Mouse (Mus musculus) cortical plate, adult 2 months (tissue): Measurements from ENCODE around the gene Tmem129.

Experiments used
- CTCF ChIP-seq: fragments of 200-500 bp; IDR thresholded peaks from 2 replicates; pipeline ENCODE4 v1.5.1; 2011; ENCODE audit warnings: mild to moderate bottlenecking, control low read depth, low read length; ENCODE audit not compliant: insufficient read depth; ENCODE audit errors: extremely low read depth
- POLR2A ChIP-seq: fragments of 200-500 bp; IDR thresholded peaks from 2 replicates; pipeline ENCODE4 v1.6.1; 2011; ENCODE audit warnings: mild to moderate bottlenecking, low read length, control low read depth; ENCODE audit not compliant: insufficient read depth; ENCODE audit errors: extremely low read depth

GRCm38 (mm10) chr5:33707163-33707562 is 48.9 kb upstream of the Tmem129 start:
- TF ChIP-seq POLR2A: no peak
- no peak for TF ChIP-seq CTCF
